Mouse (Mus musculus) forelimb bud, embryonic 11.5 days (tissue): ENCODE data around the gene Tnnt1.

Experiments used
- DNase-seq: peaks from one replicate; pipeline ENCODE4 v3.0.0-alpha.2; 2012; ENCODE audit warnings: low read depth, low spot score

Tnnt1 gene

GRCm38 (mm10) chr7:4521231-4522003 is 5.2 kb upstream of the Tnnt1 start:
- DNase-seq: no peak

- no peak for DNase-seq
These were observed 2.3 kb upstream of the Tnnt1 start for GRCm38 (mm10) chr7:4518487-4518886.

- DNase-seq: no peak
These were observed 329 bp downstream of the Tnnt1 start for GRCm38 (mm10) chr7:4515853-4516252.

DNA sequence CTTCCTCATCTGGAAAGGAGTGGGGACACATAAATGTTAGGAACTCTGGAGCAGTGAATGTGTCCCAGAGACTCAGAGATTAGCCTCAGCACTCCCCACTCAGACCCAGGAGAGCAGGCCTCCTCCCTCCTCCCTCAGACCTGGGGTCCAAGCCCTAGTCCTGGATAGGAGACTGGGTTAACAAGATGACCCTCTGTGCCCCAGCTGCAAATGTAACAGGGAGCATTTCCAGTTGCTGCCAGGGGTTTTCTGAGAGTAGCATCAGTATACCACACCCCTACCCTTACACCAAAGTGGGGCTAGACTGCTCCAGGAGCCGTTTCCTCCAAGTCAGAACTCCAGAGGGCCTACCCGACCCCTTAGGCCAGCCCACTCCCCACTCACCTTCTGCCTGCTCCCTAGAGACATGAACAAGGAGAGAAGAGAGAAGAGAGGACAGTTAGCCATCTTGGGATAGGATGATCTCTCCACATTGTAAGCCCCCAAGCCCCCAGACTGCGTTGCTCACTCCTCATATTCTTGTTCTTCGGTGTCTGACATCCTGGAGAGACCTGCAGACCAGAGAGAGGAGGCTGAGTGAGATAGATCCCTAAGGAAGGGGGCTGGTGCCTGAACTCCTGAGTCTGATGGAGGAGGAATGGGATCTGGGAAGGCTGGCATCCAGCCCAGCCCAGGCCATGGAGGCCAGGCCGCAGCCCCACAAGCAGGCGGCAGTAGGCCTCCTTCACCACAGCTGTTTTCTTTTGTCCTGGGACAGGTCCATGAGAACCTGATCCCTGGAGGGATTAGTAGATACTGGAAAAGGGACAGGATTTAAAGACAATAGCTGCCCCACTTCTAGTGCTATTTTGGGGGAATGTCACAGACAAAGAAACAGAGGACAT is 2.1 kb downstream of the Tnnt1 start:
- no peak for DNase-seq

GRCm38 (mm10) chr7:4513236-4513635 is 2.9 kb downstream of the Tnnt1 start:
- peak; percentile 61 for DNase-seq

DNA sequence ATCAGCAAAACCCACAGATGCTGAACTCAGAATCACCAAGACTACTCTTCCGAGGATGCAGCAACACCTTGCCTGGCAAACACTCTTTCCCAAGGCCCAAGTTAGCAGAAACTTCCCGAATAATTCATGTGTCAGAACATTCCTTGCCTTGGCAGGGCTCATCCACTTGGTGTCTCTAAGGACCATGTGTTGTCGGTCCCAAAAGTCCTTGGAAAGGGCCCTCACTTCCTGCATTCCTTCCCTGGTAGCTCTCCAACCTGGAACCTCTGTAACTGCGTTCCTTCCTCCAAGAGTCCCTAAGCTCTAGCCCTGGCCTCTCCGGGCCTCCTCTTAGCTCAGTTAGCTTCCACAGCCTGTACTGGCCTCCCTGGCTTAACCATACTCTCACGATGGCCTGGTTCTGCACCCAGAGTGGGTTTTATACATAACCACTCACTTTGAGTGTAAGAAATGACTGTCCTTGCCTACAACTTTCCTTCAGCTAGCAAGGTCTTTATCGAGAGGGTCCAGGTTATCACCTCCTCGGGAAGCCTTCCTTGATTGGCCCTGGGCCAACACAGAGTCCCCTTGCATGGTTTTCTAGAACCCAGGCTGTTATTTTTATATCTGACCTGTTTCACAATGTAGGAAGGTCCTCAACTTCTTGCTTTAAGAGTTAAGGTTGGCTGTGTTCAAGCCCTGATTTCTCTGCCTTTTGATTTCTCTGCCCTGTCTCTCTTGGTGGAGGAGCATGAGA is 4.5 kb downstream of the Tnnt1 start:
- no peak for DNase-seq

DNA sequence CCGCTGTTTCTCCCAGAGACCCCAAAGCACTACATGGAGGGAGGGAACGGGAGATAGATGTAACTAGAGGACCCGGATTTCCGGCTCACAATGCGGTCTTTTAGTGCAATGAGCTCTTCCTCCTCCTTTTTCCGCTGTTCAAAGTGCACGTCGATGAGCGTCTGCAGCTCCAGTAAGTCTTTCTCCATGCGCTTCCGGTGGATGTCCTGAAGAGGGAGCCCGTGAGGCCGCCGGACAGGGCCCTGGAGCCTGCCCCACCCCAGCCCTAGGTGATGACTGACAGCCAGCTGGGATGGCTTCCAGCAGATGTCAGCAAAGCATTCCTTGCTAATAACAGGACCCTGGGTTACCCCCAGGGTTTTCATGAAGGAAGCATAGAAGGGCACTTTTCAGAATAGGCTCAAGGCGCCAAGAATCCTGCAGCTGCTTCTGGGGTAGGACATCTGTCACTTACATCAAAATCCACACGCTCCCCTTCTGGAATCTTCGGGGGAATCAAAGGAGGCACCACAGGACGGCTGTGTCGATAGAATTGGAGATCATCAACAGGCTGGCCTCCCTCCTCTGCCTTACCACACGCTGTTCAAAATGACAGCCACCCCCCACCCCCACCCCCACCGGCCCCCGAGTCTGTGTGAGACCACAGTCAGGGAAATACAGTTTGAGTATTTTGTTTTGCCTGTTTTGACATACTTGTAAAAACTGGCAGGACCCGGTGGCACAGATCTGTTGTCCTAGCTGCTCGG is 6.1 kb downstream of the Tnnt1 start:
- peak; percentile 79 for DNase-seq

- no peak for DNase-seq
These were observed 7.5 kb downstream of the Tnnt1 start for GRCm38 (mm10) chr7:4508739-4509116.

DNA sequence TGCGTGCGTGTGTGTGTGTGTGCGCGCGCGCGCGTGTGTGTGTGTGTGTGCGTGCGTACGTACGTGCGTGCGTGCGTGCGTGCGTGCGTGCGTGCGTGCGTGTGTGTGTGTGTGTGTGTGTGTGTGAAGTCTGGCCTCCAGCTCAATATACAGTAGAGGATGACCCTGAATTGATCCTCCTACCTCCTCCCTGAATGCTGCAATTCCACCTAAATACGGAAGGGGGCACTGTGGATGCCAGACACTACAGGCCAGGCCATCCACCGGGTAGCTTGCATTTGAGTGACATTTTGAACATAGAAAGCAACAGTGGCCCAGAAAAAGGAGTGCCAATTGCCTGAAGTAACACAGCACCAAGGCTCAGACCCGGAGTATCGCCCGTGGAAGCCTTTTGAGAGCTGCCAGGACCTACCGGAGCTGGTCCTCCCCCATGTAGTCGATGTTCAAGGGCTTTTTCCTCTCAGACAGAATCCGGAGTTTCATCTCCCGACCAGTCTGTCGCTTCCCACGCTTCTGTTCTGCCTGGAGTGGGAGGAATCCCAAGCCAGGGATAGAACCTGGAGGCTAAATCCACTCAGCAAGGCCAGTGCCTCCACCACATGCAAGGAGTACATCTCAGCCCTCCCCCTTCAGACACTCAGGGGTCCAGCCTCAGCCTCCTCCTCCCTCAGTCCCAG is 8.0 kb downstream of the Tnnt1 start:
- no peak for DNase-seq

- no peak for DNase-seq
These were observed 9.0 kb downstream of the Tnnt1 start for GRCm38 (mm10) chr7:4507220-4507619.

DNA sequence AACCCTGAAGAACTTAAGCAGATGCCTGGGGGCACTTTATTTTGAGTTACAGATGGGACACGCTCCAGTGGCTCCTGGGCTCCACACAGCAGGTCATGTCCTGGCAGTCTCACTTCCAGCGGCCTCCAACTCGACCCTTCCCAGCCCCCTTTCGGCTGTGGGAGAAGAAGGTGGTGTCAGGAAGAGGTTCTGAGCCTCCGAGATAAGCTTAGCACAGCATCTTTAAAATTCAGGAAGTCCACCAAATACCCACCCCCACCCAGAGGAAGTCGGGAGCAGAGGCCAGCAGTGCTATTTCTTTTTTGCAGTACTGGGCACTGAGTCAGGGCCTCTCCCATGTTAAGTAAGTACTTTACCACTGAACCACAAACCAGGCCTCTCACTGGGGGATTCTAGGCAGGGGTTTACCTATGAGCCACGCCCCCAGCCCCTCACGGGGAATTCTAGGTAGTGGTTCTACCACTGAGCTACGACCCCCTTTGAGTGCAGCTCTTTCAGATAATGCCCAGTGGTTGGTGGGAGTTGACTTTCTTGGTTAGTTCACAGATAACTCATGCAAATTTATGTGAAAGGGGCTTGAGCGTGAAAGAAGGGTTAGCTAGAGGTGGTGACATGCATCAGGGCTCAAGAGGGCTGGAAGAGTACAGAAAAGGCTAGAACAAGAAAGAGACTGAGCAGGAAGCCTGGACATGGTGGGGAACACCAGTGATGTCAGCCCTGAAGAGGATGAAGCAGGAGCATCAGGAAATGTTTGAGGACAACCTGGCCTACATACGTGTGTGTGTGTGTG is 11.3 kb downstream of the Tnnt1 start:
- DNase-seq: no peak

GRCm38 (mm10) chr7:4503858-4504257 is 12.3 kb downstream of the Tnnt1 start:
- DNase-seq: no peak

DNA sequence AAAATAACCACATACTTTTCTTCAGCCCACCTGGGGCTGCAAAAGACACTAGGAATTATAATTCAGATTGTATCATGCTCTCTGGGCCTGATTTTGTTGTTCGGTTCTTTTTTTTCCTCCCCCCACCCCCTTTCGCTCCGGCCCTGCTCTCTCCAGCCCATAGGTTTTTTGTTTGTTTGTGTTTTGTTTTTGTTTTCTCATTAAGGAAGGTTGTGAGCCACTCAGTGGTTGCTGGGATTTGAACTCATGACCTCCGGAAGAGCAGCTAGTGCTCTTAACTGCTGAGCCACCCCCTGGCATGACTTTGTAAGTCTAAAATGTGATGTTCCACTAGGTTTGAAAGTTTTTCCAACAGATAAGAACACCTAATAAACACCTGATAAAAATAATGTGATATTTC is 13.1 kb downstream of the Tnnt1 start:
- DNase-seq: no peak

DNA sequence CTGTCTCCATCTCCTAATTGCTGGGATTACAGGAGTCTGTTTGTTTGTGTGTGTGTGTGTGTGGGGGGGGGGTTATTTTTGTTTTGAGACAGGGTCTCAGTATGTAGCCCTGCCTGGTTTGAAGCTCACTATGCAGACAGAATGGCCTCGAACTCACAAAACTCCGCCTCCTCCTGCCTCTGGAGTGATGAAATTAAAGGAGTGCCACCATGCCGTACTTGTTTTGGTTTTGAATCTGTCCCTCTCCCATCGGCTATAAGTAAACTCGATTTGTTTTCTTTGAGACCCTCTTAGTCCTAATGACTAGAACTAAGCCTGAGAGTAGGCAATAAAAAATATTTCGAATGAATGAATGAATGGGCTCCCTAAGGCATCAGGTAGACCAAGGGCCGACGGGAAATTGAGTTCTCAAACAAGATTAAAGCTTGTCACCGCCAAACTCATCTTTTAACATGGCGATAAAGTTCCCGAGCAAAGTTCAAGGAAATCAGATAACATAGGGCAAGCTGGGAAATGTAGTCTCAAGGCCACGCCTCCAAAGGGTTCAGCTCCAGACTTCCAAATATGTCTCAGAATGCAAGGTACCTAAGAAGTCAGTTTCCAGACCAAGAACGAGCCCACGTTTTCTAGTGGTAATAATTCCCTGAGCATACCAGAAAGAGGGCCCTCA is 13.6 kb downstream of the Tnnt1 start:
- no peak for DNase-seq

DNA sequence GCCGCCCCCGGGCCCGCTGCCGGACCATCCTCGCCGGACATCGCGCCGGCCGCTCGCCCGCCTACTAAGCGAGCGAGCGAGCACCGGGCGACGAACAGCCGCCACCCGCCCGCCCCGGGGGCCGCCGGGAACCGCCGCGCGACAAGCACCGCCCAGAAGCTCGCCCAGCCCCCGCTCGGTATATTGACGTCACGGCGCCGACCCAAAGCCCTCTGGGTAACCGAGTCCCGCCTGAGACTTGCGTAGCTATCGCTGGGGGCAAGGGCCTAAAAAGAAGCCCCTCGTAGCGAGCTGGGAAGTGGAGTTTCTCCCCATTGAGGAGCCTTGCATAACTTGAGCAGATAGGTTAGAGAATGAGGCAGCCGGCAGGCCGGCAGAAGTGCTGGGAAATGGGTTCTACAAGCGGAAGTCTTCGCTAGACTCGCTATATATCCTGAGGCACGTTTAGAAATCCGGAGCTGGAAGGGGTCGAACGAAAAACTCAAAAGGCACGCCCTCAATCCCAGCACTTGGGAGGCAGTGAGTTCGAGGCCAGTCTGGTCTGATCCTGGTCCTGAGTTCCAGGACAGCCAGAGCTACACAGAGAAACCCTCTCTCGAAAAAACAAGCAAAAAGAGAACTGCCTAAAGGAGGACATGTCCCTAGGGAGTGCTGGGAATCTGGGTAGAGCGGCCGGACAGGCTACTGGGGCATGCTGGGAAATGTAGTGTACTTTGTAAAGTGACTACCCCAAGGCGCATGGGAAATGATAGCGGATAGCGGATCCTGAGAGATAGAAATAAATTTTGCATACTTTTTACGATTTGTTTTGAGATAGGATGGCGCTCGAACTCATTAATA is 14.4 kb downstream of the Tnnt1 start, which contains the start of gene Ppp1r12c:
Gene Ppp1r12c (minus strand): TSS at position 123 of the 840 bp plus-strand sequence.
- peak; percentile 90 for DNase-seq

GRCm38 (mm10) chr7:4500892-4501471 is 15.2 kb downstream of the Tnnt1 start:
- DNase-seq: no peak

DNA sequence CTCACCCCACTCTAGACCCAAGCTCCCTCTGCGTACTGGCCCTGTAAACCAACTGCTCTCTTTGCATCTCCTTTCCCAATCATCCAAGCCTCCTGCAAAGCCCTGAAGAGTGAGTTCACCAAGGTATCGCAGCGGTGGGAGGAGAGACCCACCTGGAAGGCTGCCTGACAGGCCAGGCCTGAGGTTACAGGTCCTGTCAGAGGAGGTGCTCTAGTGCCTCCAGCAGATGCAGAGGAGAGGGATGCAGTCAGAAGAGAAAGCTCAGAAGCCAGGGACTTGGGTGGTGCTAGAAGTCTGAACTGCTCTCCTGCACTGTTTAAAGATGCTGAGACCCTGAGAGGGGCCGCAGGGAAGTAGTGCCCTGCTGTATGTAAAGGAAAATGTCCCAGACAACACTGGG is 17.1 kb downstream of the Tnnt1 start:
- no peak for DNase-seq

- no peak for DNase-seq
These were observed 17.9 kb downstream of the Tnnt1 start for GRCm38 (mm10) chr7:4498251-4498650.
